Mouse (Mus musculus): Measurements from ENCODE around the gene Cul4a. TPM values are rescaled to one million over a fixed set of nuclear protein-coding genes. Genes with fewer than 3 reads are reported as not detected.
"Not testable (repeated sequence)": the region's sequence is repeated elsewhere in the genome, so short reads cannot be mapped to it uniquely, and the experiment has no call there.

Cul4a gene
- polyA plus RNA-seq (2012; rRNA removed), result 24.2 and 30.9 TPM in 2 replicates

DNA sequence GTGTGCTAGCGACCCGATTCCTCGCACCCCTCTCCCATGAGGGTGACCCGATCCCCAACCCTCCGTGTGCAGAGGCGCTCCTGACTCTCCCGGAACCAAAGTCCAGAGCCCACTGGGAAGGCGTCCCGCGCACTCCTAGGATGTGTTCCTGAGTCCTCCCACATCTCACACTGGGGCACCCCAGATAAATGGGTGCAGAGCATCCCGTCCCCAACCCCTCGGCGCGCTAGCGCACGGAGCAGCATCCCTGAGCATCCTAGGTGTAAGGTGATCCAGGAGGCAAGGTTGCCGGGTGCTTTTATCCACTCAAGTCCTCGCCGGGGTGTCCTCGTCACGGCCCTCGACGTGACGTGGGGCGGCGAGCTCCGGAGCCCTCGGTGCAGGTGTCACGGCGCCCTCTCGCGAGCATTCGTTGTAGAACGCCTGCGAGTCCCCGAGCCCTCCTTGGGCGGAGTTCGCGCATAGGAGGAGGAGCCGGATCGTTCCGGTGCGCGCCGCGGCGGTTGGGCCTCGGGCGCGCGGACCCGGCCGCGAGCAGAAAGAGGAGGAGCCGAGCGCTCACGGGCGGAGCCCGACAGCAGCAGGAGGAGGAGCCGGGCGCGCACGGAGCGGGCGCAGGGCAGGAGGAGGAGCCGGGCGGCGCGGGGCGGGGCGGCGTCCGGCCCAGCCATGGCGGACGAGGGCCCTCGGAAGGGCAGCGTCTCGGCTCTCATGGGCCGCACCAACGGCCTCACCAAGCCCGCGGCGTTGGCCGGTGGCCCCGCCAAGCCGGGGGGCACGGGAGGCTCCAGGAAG lies at the start of gene Cul4a, which contains the start of gene Pcid2:
Cul4a (plus strand) TSS at position 535 of the 795 bp plus-strand sequence.
Pcid2 (minus strand) TSS at position 373 of the 795 bp plus-strand sequence.
- DNase-seq (ENCODE audit: low read depth, low spot score), result peak; percentile 88
- WGBS, result under 1% methylated on average over 85 of the region's 87 CpGs

DNA sequence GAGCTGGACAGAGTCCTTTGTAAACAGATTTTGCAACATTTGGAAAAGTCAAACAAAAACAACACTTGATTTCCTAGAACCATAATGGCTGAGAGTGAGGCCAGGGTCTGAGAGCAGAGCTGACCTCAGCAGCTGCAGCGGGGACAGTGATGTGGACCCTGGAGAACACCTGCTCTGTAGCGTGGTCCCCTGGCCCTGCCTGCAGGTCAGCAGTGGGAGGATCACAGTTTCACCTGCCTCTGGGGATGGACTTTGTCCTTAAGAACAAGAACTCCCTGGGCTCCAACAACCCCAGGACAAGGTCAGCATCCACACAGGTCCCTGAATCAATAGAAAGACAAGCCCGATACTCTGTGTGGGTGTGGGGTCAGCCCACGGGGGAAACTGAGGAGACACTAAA lies 48.1 kb upstream of the Cul4a start:
- WGBS, result 48% methylated on average over 4 of the region's 4 CpGs
- no peak for DNase-seq (ENCODE audit: low read depth, low spot score)

DNA sequence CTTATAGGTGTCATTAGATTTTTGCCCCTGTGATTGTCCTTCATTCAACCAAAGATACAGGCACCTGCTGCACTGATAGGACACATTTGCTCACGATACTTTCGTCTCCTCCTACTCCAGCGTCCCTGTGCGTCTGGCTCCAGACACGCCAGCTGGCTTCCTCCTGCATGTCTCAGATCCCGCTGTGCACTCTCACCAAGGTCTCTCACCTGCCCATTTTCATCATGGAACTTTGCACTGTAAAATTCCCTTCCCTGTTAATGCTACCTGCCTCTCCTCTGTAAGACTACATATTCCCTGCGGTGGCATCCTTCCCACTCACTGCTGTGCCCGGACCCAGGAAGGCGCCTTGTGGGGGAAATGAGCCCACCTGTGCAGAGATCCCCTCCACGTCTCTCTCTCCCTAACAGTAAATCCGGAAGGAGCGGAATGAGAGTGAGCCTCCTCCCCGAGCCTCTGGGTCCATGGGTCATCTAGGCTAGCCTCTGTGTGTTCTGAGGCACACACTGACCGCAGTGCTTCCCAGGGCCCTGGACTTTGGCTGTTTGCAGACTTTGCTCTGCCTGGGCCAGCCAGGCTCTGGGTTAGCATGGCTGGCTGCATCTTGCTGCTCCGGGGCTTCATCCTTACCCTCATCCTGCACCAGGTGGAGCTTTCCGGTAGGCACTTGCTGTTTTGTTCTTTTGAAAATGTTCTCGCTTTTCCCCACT lies 44.8 kb upstream of the Cul4a start, which contains the start of gene Proz:
Proz (plus strand) TSS at position 474 of the 710 bp plus-strand sequence.
- peak; percentile 25 for DNase-seq (ENCODE audit: low read depth, low spot score)
- WGBS, result 45% methylated on average over 17 of the region's 17 CpGs

- peak; percentile 25 for DNase-seq (ENCODE audit: low read depth, low spot score)
- 31% methylated on average over 16 of the region's 16 CpGs for WGBS
Measured at GRCm38 (mm10) chr8:13063112-13063511, 42.3 kb upstream of the Cul4a start.

GRCm38 (mm10) chr8:13073255-13073654 lies 32.2 kb upstream of the Cul4a start:
- no peak for DNase-seq (ENCODE audit: low read depth, low spot score)

GRCm38 (mm10) chr8:13075044-13075443 lies 30.4 kb upstream of the Cul4a start:
- no peak for DNase-seq (ENCODE audit: low read depth, low spot score)

More at GRCm38 (mm10) chr8:13073255-13073654, 32.2 kb upstream of the Cul4a start:
- 89% methylated on average over 11 of the region's 11 CpGs for WGBS

DNA sequence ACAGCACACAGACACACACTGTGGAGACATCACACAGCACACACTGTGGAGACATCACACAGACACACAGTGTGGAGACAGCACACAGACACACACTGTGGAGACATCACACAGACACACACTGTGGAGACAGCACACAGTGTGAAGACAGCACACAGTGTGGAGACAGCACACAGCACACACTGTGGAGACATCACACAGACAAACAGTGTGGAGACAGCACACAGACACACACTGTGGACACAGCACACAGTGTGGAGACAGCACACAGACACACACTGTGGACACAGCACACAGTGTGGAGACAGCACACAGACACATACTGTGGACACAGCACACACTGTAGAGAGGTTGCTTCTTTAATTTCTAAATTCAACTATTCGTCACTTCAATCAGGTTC lies 29.8 kb upstream of the Cul4a start:
- 100% methylated on average over 1 of the region's 1 CpGs for WGBS
- not testable (repeated sequence) for DNase-seq (ENCODE audit: low read depth, low spot score)

More at GRCm38 (mm10) chr8:13075044-13075443, 30.4 kb upstream of the Cul4a start:
- 90% methylated on average over 8 of the region's 8 CpGs for WGBS

DNA sequence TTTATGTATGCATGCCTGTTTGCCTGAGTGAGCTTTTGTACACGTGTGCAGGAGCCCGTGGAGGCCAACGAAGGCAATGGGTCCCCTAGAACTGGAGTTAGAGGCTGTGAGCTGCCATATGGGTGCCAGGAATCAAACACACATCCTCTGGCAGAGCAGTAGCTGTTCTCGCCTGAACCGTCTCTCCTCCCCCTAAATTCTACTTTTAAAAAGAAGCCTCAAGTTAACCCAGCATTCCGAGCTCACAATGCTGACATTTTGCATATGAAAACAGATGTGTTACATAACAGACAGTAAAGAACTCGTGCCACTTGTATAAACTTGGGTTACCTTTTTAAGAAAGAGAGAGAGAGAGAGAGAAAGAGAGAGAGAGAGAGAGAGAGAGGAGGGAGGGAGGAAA lies 27.9 kb upstream of the Cul4a start:
- DNase-seq (ENCODE audit: low read depth, low spot score), result no peak
- 85% methylated on average over 7 of the region's 7 CpGs for WGBS

DNA sequence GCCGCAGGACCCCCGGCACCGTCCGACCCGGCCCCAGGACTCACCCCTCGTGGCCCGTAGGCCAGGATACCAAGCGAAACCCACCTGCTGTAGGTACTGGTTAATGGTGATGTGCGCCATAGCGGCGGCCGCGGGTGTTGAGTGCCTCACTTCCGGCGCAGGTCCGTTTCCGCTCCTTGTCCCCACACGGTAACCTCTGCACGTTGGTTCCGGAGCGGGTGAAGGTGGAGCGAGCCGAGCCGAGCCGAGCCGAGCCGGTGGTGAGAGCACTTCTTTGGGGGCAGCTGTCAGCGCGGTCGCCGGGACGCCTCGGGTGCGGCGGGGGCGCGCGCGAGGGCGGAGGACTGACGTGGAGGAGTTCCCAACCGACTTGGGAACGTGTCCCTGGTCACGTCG lies 732 bp upstream of the Cul4a start:
- WGBS, result 1% methylated on average over 45 of the region's 45 CpGs

DNA sequence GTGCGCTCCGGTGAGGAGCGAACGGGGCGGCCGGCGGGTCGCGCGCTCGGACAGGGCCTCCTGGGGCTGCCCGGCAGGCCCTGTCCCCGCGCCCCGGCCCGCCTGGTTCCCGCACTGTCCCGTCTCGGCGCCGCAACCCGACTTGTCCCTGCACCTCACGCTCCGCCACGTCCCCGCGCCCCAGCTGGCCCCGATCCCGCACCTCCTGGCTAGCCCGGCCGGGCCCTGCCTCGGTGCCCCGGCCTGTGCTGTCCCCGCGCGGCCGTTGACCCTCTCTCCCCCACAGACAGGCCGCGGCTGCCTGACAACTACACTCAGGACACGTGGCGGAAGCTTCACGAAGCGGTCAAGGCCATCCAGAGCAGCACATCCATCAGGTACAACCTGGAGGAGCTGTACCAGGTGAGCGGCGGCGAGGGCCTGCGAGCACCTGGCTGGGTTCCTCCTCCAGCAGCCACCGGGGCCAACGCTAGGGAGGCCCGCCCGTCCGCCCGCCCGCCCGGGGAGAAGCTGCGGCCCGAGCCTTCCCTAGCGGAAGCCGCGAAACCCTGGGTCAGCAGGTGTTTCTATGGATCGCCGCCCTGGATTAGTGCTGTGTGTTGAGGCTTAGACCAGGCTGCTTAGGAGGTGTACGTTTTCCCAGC lies 609 bp downstream of the Cul4a start:
- no peak for DNase-seq (ENCODE audit: low read depth, low spot score)
- under 1% methylated on average over 63 of the region's 63 CpGs for WGBS

More for the DNA sequence above, 732 bp upstream of the Cul4a start:
- peak; percentile 56 for DNase-seq (ENCODE audit: low read depth, low spot score)

GRCm38 (mm10) chr8:13107990-13108638 lies 2.7 kb downstream of the Cul4a start:
- WGBS, result 69% methylated on average over 13 of the region's 13 CpGs
- no peak for DNase-seq (ENCODE audit: low read depth, low spot score)

GRCm38 (mm10) chr8:13108967-13109366 lies 3.5 kb downstream of the Cul4a start:
- no peak for DNase-seq (ENCODE audit: low read depth, low spot score)
- 85% methylated on average over 8 of the region's 8 CpGs for WGBS

GRCm38 (mm10) chr8:13109416-13109960 lies 4.1 kb downstream of the Cul4a start:
- WGBS, result 53% methylated on average over 1 of the region's 1 CpGs
- DNase-seq (ENCODE audit: low read depth, low spot score), result no peak

- WGBS, result 85% methylated on average over 11 of the region's 11 CpGs
Measured at GRCm38 (mm10) chr8:13111917-13112316, 6.5 kb downstream of the Cul4a start.

DNA sequence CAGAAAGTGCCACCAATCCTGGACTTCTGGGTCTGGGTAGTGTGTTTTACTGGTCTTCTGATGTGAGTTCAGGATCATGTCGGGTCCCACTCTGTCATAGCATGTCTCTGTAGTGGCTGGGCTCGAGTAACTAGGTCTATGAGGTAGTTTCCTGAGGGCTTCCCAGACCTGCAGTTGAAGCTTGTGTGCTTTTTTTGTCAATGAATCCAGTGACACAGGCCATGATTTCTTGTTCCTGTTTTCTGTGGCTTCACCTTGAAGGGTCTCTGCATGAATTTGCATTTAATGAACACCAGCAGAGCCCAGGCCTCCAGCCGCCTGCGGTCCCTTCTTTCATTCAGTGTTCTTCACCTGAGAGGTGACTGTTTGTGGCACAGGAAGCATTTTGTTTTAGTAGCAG lies 7.8 kb downstream of the Cul4a start:
- DNase-seq (ENCODE audit: low read depth, low spot score), result no peak
- WGBS, result 88% methylated on average over 4 of the region's 4 CpGs

More at GRCm38 (mm10) chr8:13111917-13112316, 6.5 kb downstream of the Cul4a start:
- no peak for DNase-seq (ENCODE audit: low read depth, low spot score)

DNA sequence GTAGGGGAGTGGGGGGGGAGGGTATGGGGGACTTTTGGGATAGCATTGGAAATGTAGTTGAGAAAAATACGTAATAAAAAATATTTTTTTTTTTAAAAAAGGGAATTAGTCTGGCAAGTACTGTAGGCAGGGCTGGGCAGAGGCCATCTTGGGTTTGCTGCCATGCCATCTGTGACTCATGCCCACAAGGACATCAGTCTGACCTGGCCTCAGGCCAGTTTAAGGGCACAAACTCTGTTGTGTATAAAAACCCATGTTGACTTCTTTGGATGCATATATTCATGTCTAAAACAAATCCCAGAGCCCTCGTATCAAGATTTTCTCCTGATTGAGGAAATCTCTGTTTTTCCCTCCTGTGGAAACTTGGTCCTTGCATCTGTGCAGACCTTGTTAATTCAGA lies 11.7 kb downstream of the Cul4a start:
- DNase-seq (ENCODE audit: low read depth, low spot score), result no peak
- 95% methylated on average over 2 of the region's 2 CpGs for WGBS

DNA sequence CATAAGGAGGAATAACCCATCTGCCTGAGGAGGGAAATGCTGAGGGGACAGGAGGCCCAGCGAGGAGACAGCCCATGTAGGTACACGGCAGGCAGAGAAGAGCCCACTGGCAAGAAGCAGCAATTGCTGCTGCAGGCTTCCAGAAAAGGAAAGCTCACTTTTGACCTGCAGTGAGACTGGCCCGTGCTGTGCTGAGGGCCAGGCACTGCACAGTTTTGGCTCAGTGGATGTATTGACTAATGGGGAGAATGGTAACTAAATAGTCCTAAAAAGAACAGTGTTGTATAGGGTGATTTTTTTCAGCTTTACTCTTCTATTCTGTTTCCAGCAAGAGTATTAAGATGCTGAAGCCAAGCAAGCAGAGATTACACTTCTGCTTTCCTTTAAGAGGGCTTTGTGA lies 13.1 kb downstream of the Cul4a start:
- 81% methylated on average over 3 of the region's 3 CpGs for WGBS
- DNase-seq (ENCODE audit: low read depth, low spot score), result no peak

GRCm38 (mm10) chr8:13120882-13121665 lies 15.7 kb downstream of the Cul4a start:
- 85% methylated on average over 7 of the region's 7 CpGs for WGBS
- DNase-seq (ENCODE audit: low read depth, low spot score), result no peak

Data from large intestine, adult 2 months (tissue).